Mouse (Mus musculus): ENCODE results near the gene Hoxd1. TPM values are rescaled to one million over a fixed set of nuclear protein-coding genes. Genes with fewer than 3 reads are reported as not detected.

The Hoxd1 gene
- polyA plus RNA-seq, 1 experiment from 2014 or later: not detected

- Histone ChIP-seq H3K27me3 (replicated peaks) (peaks cover 98% of the 10 kb centered on the region), H3K4me3 (peak overlapping the region; percentile 47), H3K9me3 (no peaks in the 10 kb centered on the region), H3K9ac (peak overlapping the region; percentile 50; the same call in 1 of the 2 replicates), H3K4me2 (peak overlapping the region; percentile 71), H3K4me1 (peaks cover 21% of the 10 kb centered on the region), H3K27ac (replicated peaks) (no peak overlapping the region), H3K36me3 (no peaks in the 10 kb centered on the region)
- WGBS: 3% methylated on average over 45 of the region's 45 CpGs
- no peak for ATAC-seq (ENCODE audit: extremely low read depth, insufficient number of reproducible peaks, low FRiP score, low TSS enrichment)
Observed at GRCm38 (mm10) chr2:74752431-74753174, 10.2 kb upstream of the Hoxd1 start.

GRCm38 (mm10) chr2:74753175-74753523 is 9.6 kb upstream of the Hoxd1 start:
- no peak for ATAC-seq (ENCODE audit: extremely low read depth, insufficient number of reproducible peaks, low FRiP score, low TSS enrichment)
- Histone ChIP-seq H3K27me3 (replicated peaks) (peaks cover 98% of the 10 kb centered on the region), H3K9ac (0 out of 2 replicates have a peak overlapping the region, but pooled peaks have one; percentile 50), H3K36me3 (no peaks in the 10 kb centered on the region), H3K4me3 (peak overlapping the region; percentile 47), H3K4me2 (peak overlapping the region; percentile 71), H3K9me3 (no peaks in the 10 kb centered on the region), H3K27ac (replicated peaks) (no peak overlapping the region), H3K4me1 (peaks cover 21% of the 10 kb centered on the region)
- WGBS: 3% methylated on average over 25 of the region's 25 CpGs

- Histone ChIP-seq H3K9ac (no peak overlapping the region), H3K36me3 (no peaks in the 10 kb centered on the region), H3K27ac (replicated peaks) (no peak overlapping the region), H3K4me3 (no peak overlapping the region), H3K4me1 (peaks cover 21% of the 10 kb centered on the region), H3K9me3 (no peaks in the 10 kb centered on the region), H3K4me2 (no peak overlapping the region), H3K27me3 (replicated peaks) (peaks cover 98% of the 10 kb centered on the region)
- WGBS: 21% methylated on average over 5 of the region's 5 CpGs
- no peak for ATAC-seq (ENCODE audit: extremely low read depth, insufficient number of reproducible peaks, low FRiP score, low TSS enrichment)
Observed at GRCm38 (mm10) chr2:74753711-74754110, 9.1 kb upstream of the Hoxd1 start.

GRCm38 (mm10) chr2:74760146-74760545 is 2.6 kb upstream of the Hoxd1 start:
- Histone ChIP-seq H3K27me3 (replicated peaks) (peaks cover 93% of the 10 kb centered on the region), H3K9ac (no peak overlapping the region), H3K9me3 (no peaks in the 10 kb centered on the region), H3K27ac (replicated peaks) (no peak overlapping the region), H3K4me2 (no peak overlapping the region), H3K36me3 (no peaks in the 10 kb centered on the region), H3K4me3 (no peak overlapping the region), H3K4me1 (peaks cover 16% of the 10 kb centered on the region)
- ATAC-seq (ENCODE audit: extremely low read depth, insufficient number of reproducible peaks, low FRiP score, low TSS enrichment): no peak
- 0% methylated on average over 1 of the region's 1 CpGs for WGBS

- Histone ChIP-seq H3K9ac (no peak overlapping the region), H3K9me3 (no peaks in the 10 kb centered on the region), H3K27ac (replicated peaks) (no peak overlapping the region), H3K4me1 (peaks cover 16% of the 10 kb centered on the region), H3K4me3 (peak overlapping the region; percentile 57), H3K4me2 (peak overlapping the region; percentile 82; the same call in 1 of the 2 replicates), H3K36me3 (no peaks in the 10 kb centered on the region), H3K27me3 (replicated peaks) (peaks cover 95% of the 10 kb centered on the region)
- 5% methylated on average over 13 of the region's 13 CpGs for WGBS
- ATAC-seq (ENCODE audit: extremely low read depth, insufficient number of reproducible peaks, low FRiP score, low TSS enrichment): no peak
Observed at GRCm38 (mm10) chr2:74761941-74762340, 839 bp upstream of the Hoxd1 start.

- WGBS: 1% methylated on average over 51 of the region's 53 CpGs
- Histone ChIP-seq H3K27ac (replicated peaks) (no peak overlapping the region), H3K4me2 (peak overlapping the region; percentile 82), H3K27me3 (replicated peaks) (peaks cover 86% of the 10 kb centered on the region), H3K9ac (peak overlapping the region; percentile 64), H3K36me3 (no peaks in the 10 kb centered on the region), H3K4me1 (peaks cover 16% of the 10 kb centered on the region), H3K9me3 (no peaks in the 10 kb centered on the region), H3K4me3 (peak overlapping the region; percentile 57)
- ATAC-seq (ENCODE audit: extremely low read depth, insufficient number of reproducible peaks, low FRiP score, low TSS enrichment): no peak
Observed at GRCm38 (mm10) chr2:74763245-74763735, 510 bp downstream of the Hoxd1 start.

- H3K9me3 ChIP-seq: no peaks in the 10 kb centered on the region
- peak overlapping the region; percentile 57; the same call in 1 of the 2 replicates for H3K4me3 ChIP-seq
- peak overlapping the region; percentile 82; the same call in 1 of the 2 replicates for H3K4me2 ChIP-seq
- H3K27ac ChIP-seq (replicated peaks): no peak overlapping the region
- 43% methylated on average over 10 of the region's 10 CpGs for WGBS
- no peak overlapping the region for H3K9ac ChIP-seq
- H3K36me3 ChIP-seq: no peaks in the 10 kb centered on the region
- peaks cover 16% of the 10 kb centered on the region for H3K4me1 ChIP-seq
- ATAC-seq (ENCODE audit: extremely low read depth, insufficient number of reproducible peaks, low FRiP score, low TSS enrichment): no peak
- H3K27me3 ChIP-seq (replicated peaks): peaks cover 87% of the 10 kb centered on the region
Observed at GRCm38 (mm10) chr2:74763976-74764375, 1.2 kb downstream of the Hoxd1 start.

GRCm38 (mm10) chr2:74774359-74774758 is 11.6 kb downstream of the Hoxd1 start:
- Histone ChIP-seq H3K27me3 (replicated peaks) (peaks cover 30% of the 10 kb centered on the region), H3K9me3 (0 out of 2 replicates have a peak, but pooled peaks cover 4% of the 10 kb centered on the region), H3K9ac (no peak overlapping the region), H3K4me1 (no peaks in the 10 kb centered on the region), H3K27ac (replicated peaks) (no peak overlapping the region), H3K4me2 (no peak overlapping the region), H3K36me3 (no peaks in the 10 kb centered on the region), H3K4me3 (no peak overlapping the region)
- ATAC-seq (ENCODE audit: extremely low read depth, insufficient number of reproducible peaks, low FRiP score, low TSS enrichment): no peak
- 73% methylated on average over 2 of the region's 2 CpGs for WGBS

GRCm38 (mm10) chr2:74777536-74778275 is 14.9 kb downstream of the Hoxd1 start:
- H3K36me3 ChIP-seq: no peaks in the 10 kb centered on the region
- H3K4me2 ChIP-seq: no peak overlapping the region
- no peak overlapping the region for H3K9ac ChIP-seq
- WGBS: 65% methylated on average over 13 of the region's 13 CpGs
- H3K27me3 ChIP-seq (replicated peaks): peaks cover 12% of the 10 kb centered on the region
- no peak for ATAC-seq (ENCODE audit: extremely low read depth, insufficient number of reproducible peaks, low FRiP score, low TSS enrichment)
- no peak overlapping the region for H3K27ac ChIP-seq (replicated peaks)
- no peaks in the 10 kb centered on the region for H3K9me3 ChIP-seq
- H3K4me3 ChIP-seq: no peak overlapping the region
- no peaks in the 10 kb centered on the region for H3K4me1 ChIP-seq

GRCm38 (mm10) chr2:74781386-74781785 is 18.6 kb downstream of the Hoxd1 start:
- Histone ChIP-seq H3K4me3 (no peak overlapping the region), H3K9me3 (no peaks in the 10 kb centered on the region), H3K4me2 (no peak overlapping the region), H3K27me3 (replicated peaks) (peaks cover 6% of the 10 kb centered on the region; the same call in 1 of the 2 replicates), H3K36me3 (no peaks in the 10 kb centered on the region), H3K4me1 (no peaks in the 10 kb centered on the region), H3K9ac (no peak overlapping the region), H3K27ac (replicated peaks) (no peak overlapping the region)
- ATAC-seq (ENCODE audit: extremely low read depth, insufficient number of reproducible peaks, low FRiP score, low TSS enrichment): no peak
- 74% methylated on average over 5 of the region's 5 CpGs for WGBS

GRCm38 (mm10) chr2:74795531-74795930 is 32.8 kb downstream of the Hoxd1 start:
- Histone ChIP-seq H3K4me3 (no peak overlapping the region), H3K9ac (no peak overlapping the region), H3K4me2 (no peak overlapping the region), H3K4me1 (0 out of 2 replicates have a peak, but pooled peaks cover 2% of the 10 kb centered on the region), H3K9me3 (no peaks in the 10 kb centered on the region), H3K36me3 (no peaks in the 10 kb centered on the region), H3K27me3 (replicated peaks) (no peaks in the 10 kb centered on the region), H3K27ac (replicated peaks) (no peak overlapping the region)
- 37% methylated on average over 7 of the region's 7 CpGs for WGBS
- ATAC-seq (ENCODE audit: extremely low read depth, insufficient number of reproducible peaks, low FRiP score, low TSS enrichment): no peak

Data from heart, embryonic 13.5 days (tissue).